ENCODE assay signal across 15 mouse cellular contexts in genomic region chr1:65113536-65114172, GRCm38 (mm10). TPM values are rescaled to one million over a fixed set of nuclear protein-coding genes. Genes with fewer than 3 reads are reported as not detected.
DNase-seq lines count a peak whose midpoint lies in the region; ATAC-seq and TF ChIP-seq lines count a peak whose summit lies in the region.
"Had no signal": no experiment of that assay in that cellular context is flagged by ENCODE, and none has a peak within 500 bp of the region (broad histone marks: within the 10 kb centered on the region; RNA-seq: fewer than 3 reads in every experiment).

No protein-coding gene starts in this region.

- DNase-seq in kidney, adult 9 months, result peak; percentile 49
- DNase-seq in kidney, adult 11 months, result no peak
- peak; percentile 43 for DNase-seq in adrenal gland, postnatal 10 days
- DNase-seq in liver, embryonic 14.5 days (ENCODE audit: low read depth in 3 of 3, low spot score in 3 of 3), result no peak
- no peak for DNase-seq in thymus, adult 18-20 months
- DNase-seq in layer of hippocampus, adult 2 months (ENCODE audit: low spot score in 2 of 2), result no peak
- no peak for DNase-seq in spleen, adult 12 weeks (ENCODE audit: low spot score)
- DNase-seq: cerebellum, adult 9-11 months had no signal

- H3K9me3 ChIP-seq in liver, embryonic 14.5 days (ENCODE audit: control insufficient read depth, low read length), result no peaks in the 10 kb centered on the region
- H3K9me3 ChIP-seq: embryonic facial prominence, embryonic 13.5 days; lung, embryonic 15.5 days had no signal

- no peak overlapping the region for H3K9ac ChIP-seq in liver, embryonic 14.5 days (replicated peaks)
- H3K9ac ChIP-seq: embryonic facial prominence, embryonic 13.5 days; lung, embryonic 15.5 days had no signal

- H3K27me3 ChIP-seq in liver, embryonic 14.5 days (ENCODE audit: control insufficient read depth, insufficient read depth, low read length), result no peaks in the 10 kb centered on the region
- H3K27me3 ChIP-seq: embryonic facial prominence, embryonic 13.5 days; lung, embryonic 15.5 days had no signal

- no peak for TF ChIP-seq CTCF in liver, embryonic 14.5 days (IDR thresholded peaks at IDR 0.05; ENCODE audit: low read depth)
- no peak for TF ChIP-seq CTCF in layer of hippocampus, adult 2 months (conservative IDR thresholded peaks at IDR 0.05)

- TF ChIP-seq EP300 in liver, embryonic 14.5 days (IDR thresholded peaks at IDR 0.05; ENCODE audit: low read depth), result no peak

- no peaks in the 10 kb centered on the region for H3K36me3 ChIP-seq in liver, embryonic 14.5 days (replicated peaks; ENCODE audit: control insufficient read depth, insufficient read depth, low read depth)
- H3K36me3 ChIP-seq: embryonic facial prominence, embryonic 13.5 days; lung, embryonic 15.5 days had no signal

- no peak overlapping the region for H3K4me3 ChIP-seq in liver, embryonic 14.5 days (ENCODE audit: insufficient read depth in 1 of 2, low read depth in 2 of 2, low read length in 2 of 2)
- H3K4me3 ChIP-seq in layer of hippocampus, adult 2 months, result no peak overlapping the region

- no peak overlapping the region for H3K4me2 ChIP-seq in liver, embryonic 14.5 days (ENCODE audit: low read depth)

- no peak overlapping the region for H3K27ac ChIP-seq in liver, embryonic 14.5 days
- H3K27ac ChIP-seq in layer of hippocampus, adult 2 months, result no peak overlapping the region
- H3K27ac ChIP-seq: embryonic facial prominence, embryonic 13.5 days; lung, embryonic 15.5 days had no signal

- 64% methylated on average over 5 of the region's 5 CpGs for WGBS in liver, embryonic 14.5 days (ENCODE audit: insufficient replicate concordance)

- peaks cover 0 to 11% of the 10 kb centered on the region in 2 experiments; a peak in 2 of 4 replicates for H3K4me1 ChIP-seq in liver, embryonic 14.5 days (replicated peaks; ENCODE audit: control insufficient read depth in 2 of 2, insufficient read depth in 2 of 2, low read length in 1 of 2)
- H3K4me1 ChIP-seq: embryonic facial prominence, embryonic 13.5 days; lung, embryonic 15.5 days had no signal

- ATAC-seq in liver, embryonic 14.5 days (ENCODE audit: insufficient read depth), result 0 out of 2 replicates have a peak, but pooled peaks have one; percentile 26
- peak; percentile 76 for ATAC-seq in monocyte, adult 5-6 weeks (replicated peaks; ENCODE audit: insufficient number of reproducible peaks, low FRiP score, low TSS enrichment, poor library complexity, severe bottlenecking)
- ATAC-seq: hindbrain, embryonic 16.5 days had no signal

RNA-seq across cellular contexts. Expression of gene Gm28845, which starts 5.7 kb away (rescaled TPM):
- total RNA-seq in adrenal gland, postnatal 10 days (2021), result not detected
- polyA plus RNA-seq in liver, embryonic 14.5 days (2012; rRNA removed), result 0.08 TPM in 1 of 2 replicates, not detected in the other
- not detected in 2 replicates for polyA plus RNA-seq in liver, embryonic 14.5 days (2014; fragmentation: Nextera tagmentation; extraction: Ambion mirVana)
- not detected in 3 replicates for total RNA-seq in monocyte, adult 5-6 weeks (2017)
- total RNA-seq in layer of hippocampus, adult 2 months (2021), result under 1 TPM in 1 of 2 experiments, not detected in 1; 0.76 TPM
- polyA plus RNA-seq: embryonic facial prominence, embryonic 13.5 days; heart, embryonic 14.5 days; lung, embryonic 15.5 days had no signal

RNA-seq across cellular contexts. Expression of gene D630023F18Rik, which starts 9.4 kb away (rescaled TPM):
- under 1 TPM; 0.24 to 0.36 TPM for total RNA-seq in adrenal gland, postnatal 10 days (2021)
- 0.10 and 0.13 TPM in 2 replicates for polyA plus RNA-seq in liver, embryonic 14.5 days (2012; rRNA removed)
- 0.08 and 0.18 TPM in 2 replicates for polyA plus RNA-seq in liver, embryonic 14.5 days (2014; fragmentation: Nextera tagmentation; extraction: Ambion mirVana)
- not detected in 3 replicates for total RNA-seq in monocyte, adult 5-6 weeks (2017)
- total RNA-seq in layer of hippocampus, adult 2 months (2021), result 1 to 10 TPM; 8.4 to 8.8 TPM

RNA-seq across cellular contexts. Expression of gene Cryga, which starts 10.5 kb away (rescaled TPM):
- not detected for total RNA-seq in adrenal gland, postnatal 10 days (2021)
- polyA plus RNA-seq in liver, embryonic 14.5 days (2012; rRNA removed), result not detected in 2 replicates
- polyA plus RNA-seq in liver, embryonic 14.5 days (2014; fragmentation: Nextera tagmentation; extraction: Ambion mirVana), result not detected in 2 replicates
- total RNA-seq in monocyte, adult 5-6 weeks (2017), result not detected in 3 replicates
- under 1 TPM in 1 of 2 experiments, not detected in 1; 0.87 TPM for total RNA-seq in layer of hippocampus, adult 2 months (2021)
- polyA plus RNA-seq: embryonic facial prominence, embryonic 13.5 days; heart, embryonic 14.5 days; lung, embryonic 15.5 days had no signal

RNA-seq across cellular contexts. Expression of gene Crygb, which starts 31.6 kb away (rescaled TPM):
- not detected for total RNA-seq in adrenal gland, postnatal 10 days (2021)
- not detected in 2 replicates for polyA plus RNA-seq in liver, embryonic 14.5 days (2012; rRNA removed)
- polyA plus RNA-seq in liver, embryonic 14.5 days (2014; fragmentation: Nextera tagmentation; extraction: Ambion mirVana), result not detected in 2 replicates
- total RNA-seq in monocyte, adult 5-6 weeks (2017), result not detected in 3 replicates
- not detected for total RNA-seq in layer of hippocampus, adult 2 months (2021)
- total RNA-seq: layer of hippocampus, postnatal 25 days had no signal
- polyA plus RNA-seq: frontal cortex, adult 2 months; lung, embryonic 15.5 days had no signal

RNA-seq across cellular contexts. Expression of gene Crygc, which starts 40.2 kb away (rescaled TPM):
- total RNA-seq in adrenal gland, postnatal 10 days (2021), result not detected
- not detected in 2 replicates for polyA plus RNA-seq in liver, embryonic 14.5 days (2012; rRNA removed)
- not detected in 2 replicates for polyA plus RNA-seq in liver, embryonic 14.5 days (2014; fragmentation: Nextera tagmentation; extraction: Ambion mirVana)
- total RNA-seq in monocyte, adult 5-6 weeks (2017), result not detected in 3 replicates
- not detected for total RNA-seq in layer of hippocampus, adult 2 months (2021)
- total RNA-seq: layer of hippocampus, postnatal 25 days had no signal
- polyA plus RNA-seq: embryonic facial prominence, embryonic 13.5 days; frontal cortex, adult 2 months; heart, embryonic 14.5 days; hindbrain, embryonic 16.5 days; lung, embryonic 15.5 days had no signal

Comparison
In these comparisons a context has a peak if more than half of its experiments do, and no peak if none do; other contexts are left out.
1. DNase-seq: peak in kidney, adult 9 months (single experiment) and adrenal gland, postnatal 10 days (single experiment); none in kidney, adult 11 months (single experiment), liver, embryonic 14.5 days (0 of 3), thymus, adult 18-20 months (0 of 2), layer of hippocampus, adult 2 months (0 of 2) and spleen, adult 12 weeks (single experiment).